Comparison of ENCODE assay signal across 10 mouse cellular contexts in the genomic region with DNA sequence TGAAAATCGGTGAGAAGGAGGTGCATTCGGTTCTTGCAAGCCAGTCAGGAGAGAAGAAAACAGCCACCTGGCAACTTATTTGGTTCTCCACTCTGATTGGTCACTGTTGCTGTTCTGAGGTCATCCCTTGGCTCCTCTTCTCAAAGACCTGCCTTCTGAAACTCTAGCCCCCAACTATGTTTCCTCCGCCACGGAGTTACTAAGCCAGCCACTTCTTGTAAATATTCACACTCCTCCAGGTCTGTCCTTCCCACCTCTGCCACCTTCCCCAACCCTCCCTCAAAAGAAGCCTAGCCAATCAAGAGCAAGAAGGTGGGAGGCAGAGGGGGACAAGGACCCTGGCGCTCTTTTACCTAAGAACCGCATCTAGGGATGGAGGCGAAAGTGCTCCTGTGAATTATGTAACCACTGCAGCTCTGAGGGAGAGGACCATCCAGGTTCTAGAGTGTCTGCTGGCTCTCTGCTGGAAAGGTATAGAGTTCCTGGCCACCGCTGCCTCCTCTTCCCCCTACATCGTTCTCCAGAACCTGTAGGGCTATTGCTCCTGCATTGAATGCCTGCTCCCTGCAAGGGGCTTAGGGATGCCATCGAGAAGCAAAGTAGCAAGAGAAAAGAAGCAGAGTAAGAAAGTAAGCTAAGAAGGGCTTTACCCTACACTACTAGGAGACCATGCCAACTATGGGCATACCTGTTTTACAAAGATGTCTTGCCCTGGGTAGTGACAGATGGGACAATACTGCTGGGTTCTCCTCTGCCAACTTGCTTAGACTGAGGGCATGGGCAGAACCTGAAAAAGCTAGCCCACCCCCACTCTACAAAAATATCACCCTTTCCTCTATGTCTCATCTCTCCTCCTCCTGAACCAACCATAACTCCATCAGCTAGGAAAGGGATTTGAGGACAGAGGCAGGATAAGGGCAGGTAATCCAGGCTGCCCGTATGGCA.
DNase-seq lines count a peak whose midpoint lies in the region; ATAC-seq and TF ChIP-seq lines count a peak whose summit lies in the region.
"Had no signal": no experiment of that assay in that cellular context is flagged by ENCODE, and none has a peak within 500 bp of the region (broad histone marks: within the 10 kb centered on the region; RNA-seq: fewer than 3 reads in every experiment).

No protein-coding gene starts in this region.

- TF ChIP-seq CTCF in layer of hippocampus, adult 2 months (conservative IDR thresholded peaks at IDR 0.05): no peak

- H3K9ac ChIP-seq in hindbrain, embryonic 12.5 days: 0 out of 2 replicates have a peak overlapping the region, but pooled peaks have one; percentile 25
- H3K9ac ChIP-seq in neural tube, embryonic 12.5 days: no peak overlapping the region

- H3K4me2 ChIP-seq in hindbrain, embryonic 12.5 days (replicated peaks): peak overlapping the region; percentile 81
- H3K4me2 ChIP-seq in neural tube, embryonic 12.5 days (replicated peaks): peak overlapping the region; percentile 96

- 15% methylated on average over 11 of the region's 11 CpGs for WGBS in hindbrain, embryonic 12.5 days
- 25% methylated on average over 11 of the region's 11 CpGs for WGBS in neural tube, embryonic 12.5 days

- peak overlapping the region; percentile 85 for H3K4me3 ChIP-seq in layer of hippocampus, adult 2 months
- H3K4me3 ChIP-seq in hindbrain, embryonic 12.5 days: peak overlapping the region; percentile 58
- H3K4me3 ChIP-seq in neural tube, embryonic 12.5 days: peak overlapping the region; percentile 67

- no peak for DNase-seq in layer of hippocampus, adult 2 months (ENCODE audit: low spot score in 2 of 2)
- DNase-seq in layer of hippocampus, postnatal 36 days: no peak
- DNase-seq in cerebellum, postnatal 25 days: peak; percentile 74 to 75
- DNase-seq in layer of hippocampus, adult 18-20 months (ENCODE audit: low spot score in 2 of 2): no peak
- DNase-seq in c-Kit-positive CD71-positive TER-119-positive erythroid progenitor cells, embryonic 14.5 days (ENCODE audit: low spot score): no peak
- no peak for DNase-seq in layer of hippocampus, postnatal 25 days (ENCODE audit: extremely low spot score in 1 of 2, low spot score in 1 of 2)
- DNase-seq: kidney, adult 18-20 months had no signal

- no peak for ATAC-seq in hindbrain, embryonic 12.5 days (ENCODE audit: low FRiP score)
- no peak for ATAC-seq in neural tube, embryonic 12.5 days (ENCODE audit: low FRiP score, low read depth)

- H3K27ac ChIP-seq in layer of hippocampus, adult 2 months: peak overlapping the region; percentile 96
- no peak overlapping the region for H3K27ac ChIP-seq in hindbrain, embryonic 12.5 days
- H3K27ac ChIP-seq in neural tube, embryonic 12.5 days: no peak overlapping the region

- H3K9me3 ChIP-seq in hindbrain, embryonic 12.5 days (replicated peaks): no peaks in the 10 kb centered on the region
- no peaks in the 10 kb centered on the region for H3K9me3 ChIP-seq in neural tube, embryonic 12.5 days

- H3K4me1 ChIP-seq in hindbrain, embryonic 12.5 days: peaks cover 28% of the 10 kb centered on the region
- H3K4me1 ChIP-seq in neural tube, embryonic 12.5 days: peaks cover 8% of the 10 kb centered on the region; the same call in 1 of the 2 replicates

- H3K27me3 ChIP-seq in hindbrain, embryonic 12.5 days: peaks cover 31% of the 10 kb centered on the region
- H3K27me3 ChIP-seq in neural tube, embryonic 12.5 days (replicated peaks): peaks cover 23% of the 10 kb centered on the region

- H3K36me3 ChIP-seq in hindbrain, embryonic 12.5 days: no peaks in the 10 kb centered on the region
- H3K36me3 ChIP-seq in neural tube, embryonic 12.5 days: no peaks in the 10 kb centered on the region
- H3K36me3 ChIP-seq: G1E had no signal

Comparison
In these comparisons a context has a peak if more than half of its experiments do, and no peak if none do; other contexts are left out.
1. DNase-seq: peak in cerebellum, postnatal 25 days (2 of 2); none in layer of hippocampus, adult 2 months (0 of 2), layer of hippocampus, postnatal 36 days (0 of 2), layer of hippocampus, adult 18-20 months (0 of 2), c-Kit-positive CD71-positive TER-119-positive erythroid progenitor cells, embryonic 14.5 days (single experiment) and layer of hippocampus, postnatal 25 days (0 of 2).
2. Peak in every context shown above with its lines, with median percentiles within 50 percentile points of each other: H3K4me3 ChIP-seq.